Mouse (Mus musculus) CH12.LX (cell line): Measurements from ENCODE around the gene Srcap. TPM values are rescaled to one million over a fixed set of nuclear protein-coding genes. Genes with fewer than 3 reads are reported as not detected.

Source experiments
- DNase-seq: peaks from one replicate; pipeline ENCODE4 v3.0.0-alpha.2; 2013; ENCODE audit errors: extremely low read depth
- H3K27ac ChIP-seq: 2 replicates; pipeline ENCODE4 v1.5.1; 2012; ENCODE audit warnings: low read depth, mild to moderate bottlenecking, control low read depth, moderate library complexity; ENCODE audit not compliant: insufficient read depth
- H3K27me3 ChIP-seq: replicated peaks from 2 replicates; pipeline ENCODE3; 2012; ENCODE audit warnings: inconsistent platforms
- H3K36me3 ChIP-seq, 2 experiments: replicated peaks in 1 of 2; 2 replicates each; pipeline versions ENCODE3 to v1.6.1; 2012; ENCODE audit warnings: inconsistent platforms in 1 of 2, low read length in 1 of 2, mild to moderate bottlenecking in 1 of 2, mixed read lengths in 1 of 2, moderate library complexity in 1 of 2; ENCODE audit not compliant: control insufficient read depth in 1 of 2, insufficient read depth in 1 of 2
- H3K4me1 ChIP-seq, 2 experiments: 2 replicates each; pipeline ENCODE4 v1.6.1; 2012; ENCODE audit warnings: inconsistent platforms in 1 of 2, moderate library complexity in 1 of 2; ENCODE audit not compliant: insufficient read depth in 2 of 2, control insufficient read depth in 1 of 2
- H3K4me2 ChIP-seq: 2 replicates; pipeline ENCODE4 v1.6.1; 2012; ENCODE audit warnings: low read depth, mild to moderate bottlenecking, control low read depth; ENCODE audit not compliant: poor library complexity, insufficient read depth, severe bottlenecking
- H3K4me3 ChIP-seq, 3 experiments: fragments of 150-350 bp in 1 of 3; sonication (generic) in 1 of 3; replicated peaks in 1 of 3; 2 replicates each; pipeline versions ENCODE3 to v1.5.1; 2011 to 2012; ENCODE audit warnings: low read depth in 2 of 3, low read length in 2 of 3, mild to moderate bottlenecking in 2 of 3, moderate library complexity in 2 of 3, control low read depth in 1 of 3, improper control_type of control experiment in 1 of 3, inconsistent platforms in 1 of 3, mixed read lengths in 1 of 3; ENCODE audit not compliant: poor library complexity in 1 of 3
- H3K79me2 ChIP-seq: replicated peaks from 2 replicates; pipeline ENCODE4 v1.6.1; 2012; ENCODE audit warnings: mild to moderate bottlenecking, moderate library complexity; ENCODE audit not compliant: control insufficient read depth, poor library complexity, insufficient read depth, severe bottlenecking; ENCODE audit errors: extremely low read depth
- H3K9ac ChIP-seq: 2 replicates; pipeline ENCODE4 v1.6.1; 2012; ENCODE audit warnings: low read depth, mild to moderate bottlenecking, control low read depth, moderate library complexity; ENCODE audit not compliant: insufficient read depth
- H3K9me3 ChIP-seq: replicated peaks from 2 replicates; pipeline ENCODE3; 2012; ENCODE audit warnings: low read length, inconsistent platforms, mixed read lengths
- CTCF ChIP-seq, 2 experiments: IDR thresholded peaks in 1 of 2; conservative IDR thresholded peaks in 1 of 2; 2 replicates each; pipeline ENCODE4 v1.5.1; 2011 to 2012; ENCODE audit warnings: low read depth in 2 of 2, low read length in 2 of 2, improper control_type of control experiment in 1 of 2, inconsistent platforms in 1 of 2, mild to moderate bottlenecking in 1 of 2, moderate library complexity in 1 of 2
- E2F4 ChIP-seq: IDR thresholded peaks from 2 replicates; pipeline ENCODE4 v1.6.1; 2011; ENCODE audit warnings: low read depth, low read length, improper control_type of control experiment; ENCODE audit not compliant: insufficient replicate concordance
- ELF1 ChIP-seq: IDR thresholded peaks from 2 replicates; pipeline ENCODE4 v1.6.1; 2014; ENCODE audit warnings: low read depth, mild to moderate bottlenecking, inconsistent platforms, low read length, improper control_type of control experiment
- ETS1 ChIP-seq: conservative IDR thresholded peaks from 2 replicates; pipeline ENCODE4 v1.6.1; 2012; ENCODE audit warnings: low read depth, mild to moderate bottlenecking, inconsistent platforms, low read length, improper control_type of control experiment, moderate library complexity
- GABPA ChIP-seq: IDR thresholded peaks from 2 replicates; pipeline ENCODE4 v1.6.1; 2012; ENCODE audit warnings: low read depth, low read length, improper control_type of control experiment, inconsistent platforms; ENCODE audit not compliant: insufficient replicate concordance
- HCFC1 ChIP-seq: IDR thresholded peaks from 2 replicates; pipeline ENCODE4 v1.6.1; 2012; ENCODE audit warnings: low read depth, mild to moderate bottlenecking, inconsistent platforms, low read length, improper control_type of control experiment
- JUN ChIP-seq: IDR thresholded peaks from 2 replicates; pipeline ENCODE4 v1.6.1; 2011; ENCODE audit warnings: low read depth, mild to moderate bottlenecking, low read length, improper control_type of control experiment, moderate library complexity; ENCODE audit not compliant: insufficient read depth
- JUND ChIP-seq: conservative IDR thresholded peaks from 2 replicates; pipeline ENCODE4 v1.6.1; 2011; ENCODE audit warnings: low read depth, low read length, improper control_type of control experiment
- MAFK ChIP-seq: IDR thresholded peaks from 2 replicates; pipeline ENCODE4 v1.6.1; 2011; ENCODE audit warnings: low read length, improper control_type of control experiment; ENCODE audit not compliant: insufficient replicate concordance
- MAX ChIP-seq: IDR thresholded peaks from 2 replicates; pipeline ENCODE4 v1.6.1; 2011; ENCODE audit warnings: low read length, improper control_type of control experiment
- MAZ ChIP-seq: IDR thresholded peaks from 2 replicates; pipeline ENCODE4 v1.6.1; 2012; ENCODE audit warnings: low read depth, mild to moderate bottlenecking, inconsistent platforms, low read length, improper control_type of control experiment, moderate library complexity
- MEF2A ChIP-seq: IDR thresholded peaks from 2 replicates; pipeline ENCODE4 v1.6.1; 2014; ENCODE audit warnings: low read depth, mild to moderate bottlenecking, inconsistent platforms, low read length, improper control_type of control experiment, borderline replicate concordance
- NELFE ChIP-seq: IDR thresholded peaks from 2 replicates; pipeline ENCODE4 v1.6.1; 2011; ENCODE audit warnings: low read depth, low read length, improper control_type of control experiment
- NRF1 ChIP-seq: IDR thresholded peaks from 2 replicates; pipeline ENCODE4 v1.6.1; 2014; ENCODE audit warnings: low read depth, mild to moderate bottlenecking, inconsistent platforms, low read length, improper control_type of control experiment, moderate library complexity
- PAX5 ChIP-seq: IDR thresholded peaks from 2 replicates; pipeline ENCODE4 v1.6.1; 2012; ENCODE audit warnings: low read length, inconsistent platforms, mixed read lengths
- POLR2AphosphoS2 ChIP-seq: IDR thresholded peaks from 2 replicates; pipeline ENCODE4 v1.6.1; 2011; ENCODE audit warnings: low read depth, low read length, improper control_type of control experiment
- RAD21 ChIP-seq: IDR thresholded peaks from 2 replicates; pipeline ENCODE4 v1.6.1; 2011; ENCODE audit warnings: low read depth, mild to moderate bottlenecking, low read length, improper control_type of control experiment, moderate library complexity
- RCOR1 ChIP-seq: conservative IDR thresholded peaks from 2 replicates; pipeline ENCODE4 v1.6.1; 2012; ENCODE audit warnings: low read depth, mild to moderate bottlenecking, inconsistent platforms, low read length, improper control_type of control experiment
- SIN3A ChIP-seq: IDR thresholded peaks from 2 replicates; pipeline ENCODE4 v1.6.1; 2012; ENCODE audit warnings: low read length, improper control_type of control experiment, inconsistent platforms
- SMC3 ChIP-seq: IDR thresholded peaks from 2 replicates; pipeline ENCODE4 v1.6.1; 2011; ENCODE audit warnings: low read depth, low read length, improper control_type of control experiment
- TCF12 ChIP-seq: IDR thresholded peaks from 2 replicates; pipeline ENCODE4 v1.6.1; 2014; ENCODE audit warnings: low read depth, mild to moderate bottlenecking, inconsistent platforms, low read length, improper control_type of control experiment
- UBTF ChIP-seq: IDR thresholded peaks from 2 replicates; pipeline ENCODE4 v1.6.1; 2012; ENCODE audit warnings: low read depth, mild to moderate bottlenecking, inconsistent platforms, low read length, improper control_type of control experiment, moderate library complexity
- USF2 ChIP-seq: conservative IDR thresholded peaks from 2 replicates; pipeline ENCODE4 v1.6.1; 2011; ENCODE audit warnings: low read depth, low read length, improper control_type of control experiment
- ZC3H11A ChIP-seq: IDR thresholded peaks from 2 replicates; pipeline ENCODE4 v1.6.1; 2012; ENCODE audit warnings: low read depth, mild to moderate bottlenecking, inconsistent platforms, low read length, improper control_type of control experiment
- ZKSCAN1 ChIP-seq: IDR thresholded peaks from 2 replicates; pipeline ENCODE4 v1.6.1; 2012; ENCODE audit warnings: low read depth, inconsistent platforms, low read length, improper control_type of control experiment, borderline replicate concordance
- ZMIZ1 ChIP-seq: IDR thresholded peaks from 2 replicates; pipeline ENCODE4 v1.6.1; 2012; ENCODE audit warnings: low read depth, mild to moderate bottlenecking, inconsistent platforms, low read length, improper control_type of control experiment
- ZNF384 ChIP-seq: IDR thresholded peaks from 2 replicates; pipeline ENCODE4 v1.6.1; 2012; ENCODE audit warnings: low read depth, low read length, improper control_type of control experiment, inconsistent platforms
- dilution Hi-C: fragments of 300-500 bp; cut with MboI; formaldehyde crosslinking; loops from 2 replicates; pipeline ENCODE4 v1.14.3; 2020; ENCODE audit warnings: low sequenced_read_pairs; ENCODE audit not compliant: extremely low pct_unique_long_range_greater_than_20kb, extremely low pct_ligation_motif_present
- in situ Hi-C: fragments of 300-500 bp; cut with MboI; formaldehyde crosslinking; loops from 3 replicates; pipeline ENCODE4 v1.14.3; 2019; ENCODE audit warnings: low sequenced_read_pairs, low pct_ligation_motif_present, low pct_unique_long_range_greater_than_20kb, mixed read lengths
- polyA plus RNA-seq: library from polyadenylated mRNA; unstranded; fragments of >175 nt; gene quantifications from 2 replicates; pipeline ENCODE4 v1.2.1, GENCODE M21; 2012; ENCODE audit warnings: low read depth; ENCODE audit not compliant: insufficient read length
- total RNA-seq, 2 experiments: library from RNA; depleted of rRNA; stranded (reverse); fragments of 300-350 nt in 1 of 2; fragments of >200 nt in 1 of 2; gene quantifications; 2 replicates each; pipeline ENCODE4 v1.2.3; 2012 to 2014

Gene Srcap
- total and polyA plus RNA-seq, 3 experiments: 4.1 to 28.1 (median 19.9) TPM

- no peak for TF ChIP-seq POLR2AphosphoS2
- TF ChIP-seq PAX5: no peak
- TF ChIP-seq GABPA: no peak
- TF ChIP-seq ETS1: no peak
- TF ChIP-seq NRF1: peak; percentile 87
- no peak for TF ChIP-seq JUND
- peak; percentile 81 for TF ChIP-seq TCF12
- no peak for TF ChIP-seq UBTF
- no peak for TF ChIP-seq ZC3H11A
- TF ChIP-seq USF2: no peak
- no peak for TF ChIP-seq SMC3
- peak; percentile 77; the same call in 1 of the 2 replicates for TF ChIP-seq NELFE
- TF ChIP-seq MAZ: no peak
- peak; percentile 95 for TF ChIP-seq SIN3A
- TF ChIP-seq ZNF384: no peak
Measured at GRCm38 (mm10) chr7:127588011-127588871, 76.5 kb downstream of the Srcap start, which contains the start of the genes Ccdc189 and Rnf40 (continued).

DNA sequence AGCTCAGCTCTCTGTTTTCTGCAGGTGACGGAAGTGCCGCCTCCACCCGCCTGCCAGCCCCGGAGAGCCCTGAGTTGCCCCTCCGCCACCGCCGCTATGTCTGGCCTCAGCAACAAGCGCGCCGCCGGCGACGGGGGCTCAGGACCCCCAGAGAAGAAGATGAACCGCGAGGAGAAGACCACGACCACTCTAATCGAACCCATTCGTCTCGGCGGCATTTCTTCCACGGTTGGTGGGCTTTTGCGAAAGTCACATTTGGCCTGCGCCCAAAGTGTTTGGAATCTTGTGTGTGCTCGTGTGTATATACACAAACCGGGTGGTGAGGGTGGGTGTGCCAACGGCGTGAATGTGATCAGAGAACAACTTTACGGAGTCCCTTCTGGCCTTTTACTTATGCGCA lies 77.1 kb downstream of the Srcap start:
- Histone ChIP-seq H3K9me3 (no peaks in the 10 kb centered on the region), H3K4me3 (peak overlapping the region; percentile 86 to 97 (median 87)), H3K27ac (no peak overlapping the region), H3K79me2 (peaks cover 13% of the 10 kb centered on the region), H3K4me1 (peaks cover 7 to 55% of the 10 kb centered on the region in 2 experiments; a peak in 3 of 4 replicates), H3K36me3 (peaks cover 47 to 68% of the 10 kb centered on the region in 2 experiments), H3K9ac (peak overlapping the region; percentile 86), H3K4me2 (peak overlapping the region; percentile 34), H3K27me3 (no peaks in the 10 kb centered on the region)
- dilution Hi-C loops (no loop called here), in situ Hi-C loops (no loop called here)
- no peak for TF ChIP-seq RCOR1
- no peak for TF ChIP-seq TCF12
- no peak for TF ChIP-seq MAX
- TF ChIP-seq ZMIZ1: no peak
- no peak for TF ChIP-seq HCFC1
- no peak for TF ChIP-seq ELF1
- TF ChIP-seq USF2: no peak
- no peak for TF ChIP-seq ZKSCAN1
- TF ChIP-seq SMC3: no peak
- no peak for TF ChIP-seq CTCF (conservative IDR thresholded peaks at IDR 0.05 in 1 of 2, IDR thresholded peaks at IDR 0.05 in 1 of 2; ENCODE audit: low read depth in 2 of 2, low read length in 2 of 2)
- no peak for TF ChIP-seq MEF2A
- no peak for TF ChIP-seq E2F4
- no peak for TF ChIP-seq JUN
- TF ChIP-seq NRF1: no peak
- no peak for TF ChIP-seq ZNF384
- no peak for TF ChIP-seq ETS1
- no peak for TF ChIP-seq RAD21
- no peak for TF ChIP-seq MAFK
- no peak for TF ChIP-seq SIN3A
- TF ChIP-seq UBTF: no peak
- no peak for DNase-seq
